Mouse (Mus musculus) lung, postnatal 36 days (tissue): ENCODE data around the gene 1700011L22Rik.

ENCODE experiments used
- DNase-seq: peaks from one replicate; pipeline ENCODE4 v3.0.0; 2022; ENCODE audit warnings: mixed read lengths

Gene 1700011L22Rik

DNA sequence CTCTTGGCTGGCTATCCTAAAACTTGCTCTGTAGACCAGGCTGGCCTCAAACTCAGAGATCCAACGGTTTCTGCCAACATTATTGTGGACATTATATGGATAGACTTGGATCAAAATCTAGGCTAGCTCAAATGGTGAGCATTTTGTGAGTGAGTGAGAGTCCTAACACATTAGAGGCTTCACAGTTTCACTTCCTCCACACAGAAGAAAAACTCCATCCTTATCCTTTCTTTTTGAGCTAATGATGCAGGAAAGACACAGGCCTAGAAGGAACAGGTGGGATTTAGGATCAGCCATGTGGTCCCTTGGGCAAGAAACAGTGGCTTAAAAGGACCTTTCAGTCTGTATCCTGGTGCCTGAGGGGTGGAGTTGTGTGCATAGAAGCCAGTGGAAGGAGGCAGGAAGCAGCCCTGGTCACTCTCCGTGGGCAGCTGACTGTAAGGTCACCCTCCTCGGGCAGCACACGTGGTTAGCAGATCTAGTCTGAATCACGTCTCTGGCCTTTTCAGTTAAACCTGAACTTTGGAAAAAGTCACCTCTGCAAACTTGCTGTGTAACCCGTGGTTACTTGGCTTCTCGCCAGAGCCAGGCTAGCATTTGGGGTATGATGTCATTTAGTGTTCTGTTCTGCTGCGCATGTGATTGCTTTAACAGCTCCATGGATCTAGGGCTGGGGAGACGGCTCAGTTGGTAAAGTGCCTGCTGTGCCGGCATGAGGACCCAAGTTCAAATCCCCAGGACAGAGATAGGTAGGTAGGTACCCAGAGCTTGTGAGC lies 85.6 kb downstream of the 1700011L22Rik start:
- DNase-seq = peak; percentile 70

GRCm38 (mm10) chr8:79161172-79161778 lies 87.1 kb downstream of the 1700011L22Rik start:
- DNase-seq = peak; percentile 32
